18 mouse cellular contexts compared by ENCODE assay signal in genomic region chr4:136022924-136023323, GRCm38 (mm10). TPM values are rescaled to one million over a fixed set of nuclear protein-coding genes. Genes with fewer than 3 reads are reported as not detected.
DNase-seq lines count a peak whose midpoint lies in the region; ATAC-seq and TF ChIP-seq lines count a peak whose summit lies in the region.
"Had no signal": no experiment of that assay in that cellular context is flagged by ENCODE, and none has a peak within 500 bp of the region (broad histone marks: within the 10 kb centered on the region; RNA-seq: fewer than 3 reads in every experiment).

No protein-coding gene starts in this region.

- H3K27me3 ChIP-seq in forebrain, embryonic 16.5 days (replicated peaks; ENCODE audit: control insufficient read depth, insufficient read depth, low read length) = no peaks in the 10 kb centered on the region
- H3K27me3 ChIP-seq: embryonic facial prominence, embryonic 13.5 days; limb, embryonic 15.5 days had no signal

- intact Hi-C loops in gastrocnemius, adult 2 months (cut with DNase I) = loop anchor here (5.0 kb wide), 1 partner anchor 51 kb away; the partner anchor contains the start of gene Lypla2

- H3K9me3 ChIP-seq in forebrain, embryonic 16.5 days (ENCODE audit: control insufficient read depth, low read length) = no peaks in the 10 kb centered on the region
- H3K9me3 ChIP-seq: embryonic facial prominence, embryonic 13.5 days; limb, embryonic 15.5 days had no signal

- no peak overlapping the region for H3K9ac ChIP-seq in forebrain, embryonic 16.5 days (replicated peaks; ENCODE audit: low read depth, low read length)
- H3K9ac ChIP-seq: embryonic facial prominence, embryonic 13.5 days; forebrain, postnatal 0 days; hindbrain, embryonic 14.5 days; limb, embryonic 15.5 days had no signal

- no peak overlapping the region for H3K4me2 ChIP-seq in forebrain, embryonic 16.5 days (ENCODE audit: low read length)
- H3K4me2 ChIP-seq: limb, embryonic 15.5 days had no signal

- no peak for TF ChIP-seq CTCF in gastrocnemius, adult 2 months (IDR thresholded peaks at IDR 0.05)

- peaks cover 14% of the 10 kb centered on the region for H3K4me1 ChIP-seq in forebrain, embryonic 16.5 days (replicated peaks; ENCODE audit: control insufficient read depth, insufficient read depth, low read length)

- 97% methylated on average over 9 of the region's 9 CpGs for whole genome bisulfite sequencing in forebrain, embryonic 16.5 days

- no peak overlapping the region for H3K27ac ChIP-seq in gastrocnemius, adult 2 months
- H3K27ac ChIP-seq in forebrain, embryonic 16.5 days (ENCODE audit: low read length) = no peak overlapping the region
- H3K27ac ChIP-seq: embryonic facial prominence, embryonic 13.5 days; limb, embryonic 15.5 days had no signal

- no peaks in the 10 kb centered on the region for H3K36me3 ChIP-seq in forebrain, embryonic 16.5 days (ENCODE audit: control insufficient read depth, insufficient read depth)
- H3K36me3 ChIP-seq: embryonic facial prominence, embryonic 13.5 days; limb, embryonic 15.5 days had no signal

- H3K4me3 ChIP-seq in gastrocnemius, adult 2 months = no peak overlapping the region
- no peak overlapping the region for H3K4me3 ChIP-seq in forebrain, embryonic 16.5 days (replicated peaks; ENCODE audit: low read length)
- H3K4me3 ChIP-seq: embryonic facial prominence, embryonic 13.5 days; limb, embryonic 15.5 days had no signal

- DNase-seq in gastrocnemius, adult 2 months = peak; percentile 28
- no peak for DNase-seq in gastrocnemius, postnatal 25 days
- peak; percentile 31 for DNase-seq in kidney, postnatal 14 days
- no peak for DNase-seq in kidney, adult 11 months
- DNase-seq in urinary bladder, postnatal 14 days (ENCODE audit: low spot score) = peak; percentile 27
- DNase-seq in urinary bladder, postnatal 10 days (ENCODE audit: low spot score) = no peak
- peak; percentile 22 to 29 for DNase-seq in lung, postnatal 4 days
- DNase-seq: adrenal gland, postnatal 25 days; B cell, adult 2 months; forebrain, postnatal 0 days; layer of hippocampus, adult 9-11 months; spleen, adult 18-20 months; thymus, adult 18-20 months had no signal

- ATAC-seq in forebrain, embryonic 16.5 days = no peak
- ATAC-seq: forebrain, postnatal 0 days; intestine, postnatal 0 days had no signal

RNA-seq across cellular contexts. Expression of gene Eloa, which starts 1.4 kb away (rescaled TPM):
- 10 to 100 TPM; 58.9 to 63.4 TPM for total RNA-seq in gastrocnemius, adult 2 months (2021)
- total RNA-seq in gastrocnemius, postnatal 25 days (2021) = 10 to 100 TPM; 45.3 to 50.6 TPM
- polyA plus RNA-seq in forebrain, embryonic 16.5 days (2015; fragmentation: Nextera tagmentation; extraction: Ambion mirVana) = 32.5 and 36.2 TPM in 2 replicates

RNA-seq across cellular contexts. Expression of gene Rpl11, which starts 30.3 kb away (rescaled TPM):
- 100 to 1,000 TPM; 215 to 256 TPM for total RNA-seq in gastrocnemius, adult 2 months (2021)
- total RNA-seq in gastrocnemius, postnatal 25 days (2021) = 100 to 1,000 TPM; 209 to 218 TPM
- 281 and 302 TPM in 2 replicates for polyA plus RNA-seq in forebrain, embryonic 16.5 days (2015; fragmentation: Nextera tagmentation; extraction: Ambion mirVana)

RNA-seq across cellular contexts. Expression of gene Pithd1, which starts 35.9 kb away (rescaled TPM):
- 10 to 100 TPM; 23.3 to 28.5 TPM for total RNA-seq in gastrocnemius, adult 2 months (2021)
- 10 to 100 TPM; 22.0 to 22.6 TPM for total RNA-seq in gastrocnemius, postnatal 25 days (2021)
- polyA plus RNA-seq in forebrain, embryonic 16.5 days (2015; fragmentation: Nextera tagmentation; extraction: Ambion mirVana) = 56.0 and 56.1 TPM in 2 replicates

RNA-seq across cellular contexts. Expression of gene Lypla2, which starts 50.5 kb away (rescaled TPM):
- 10 to 100 TPM; 25.6 to 30.4 TPM for total RNA-seq in gastrocnemius, adult 2 months (2021)
- 10 to 100 TPM; 25.3 to 30.7 TPM for total RNA-seq in gastrocnemius, postnatal 25 days (2021)
- 169 and 197 TPM in 2 replicates for polyA plus RNA-seq in forebrain, embryonic 16.5 days (2015; fragmentation: Nextera tagmentation; extraction: Ambion mirVana)

RNA-seq across cellular contexts. Expression of gene Gale, which starts 59.4 kb away (rescaled TPM):
- under 1 TPM in 1 of 2 experiments, not detected in 1; 0.47 TPM for total RNA-seq in gastrocnemius, adult 2 months (2021)
- 1 to 10 TPM in 1 of 2 experiments, under 1 TPM in 1; 0.72 to 1.5 TPM for total RNA-seq in gastrocnemius, postnatal 25 days (2021)
- polyA plus RNA-seq in forebrain, embryonic 16.5 days (2015; fragmentation: Nextera tagmentation; extraction: Ambion mirVana) = 34.7 and 44.1 TPM in 2 replicates

Comparison
In these comparisons a context has a peak if more than half of its experiments do, and no peak if none do; other contexts are left out.
1. DNase-seq: peak in gastrocnemius, adult 2 months (single experiment), kidney, postnatal 14 days (single experiment), urinary bladder, postnatal 14 days (single experiment) and lung, postnatal 4 days (2 of 2); none in gastrocnemius, postnatal 25 days (single experiment), kidney, adult 11 months (single experiment) and urinary bladder, postnatal 10 days (single experiment).